Mouse (Mus musculus): Measurements from ENCODE around the gene Ptprn. TPM values are rescaled to one million over a fixed set of nuclear protein-coding genes. Genes with fewer than 3 reads are reported as not detected.

Ptprn gene
- total RNA-seq, 1 experiment from 2014 or later: 0.14 TPM

DNA sequence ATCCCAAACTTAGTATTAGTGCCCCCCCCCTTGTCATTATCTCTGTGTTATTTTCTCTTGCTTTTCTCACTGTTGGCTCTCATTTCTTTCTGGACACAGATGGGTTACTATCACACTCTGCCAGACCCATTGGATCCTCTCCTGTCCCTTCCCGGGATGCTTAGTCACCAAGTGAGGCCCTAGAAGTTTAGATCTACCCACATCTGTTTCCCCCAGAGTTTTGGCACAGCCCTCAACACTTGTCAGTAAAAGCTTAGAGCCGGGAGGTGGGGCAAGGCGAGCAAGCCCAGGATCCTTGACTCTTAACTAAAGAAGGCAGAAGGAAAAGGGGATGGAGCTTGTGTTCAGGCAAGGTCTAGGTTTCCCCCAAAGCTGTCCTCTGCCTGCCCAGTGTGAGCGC, 35.1 kb downstream of the Ptprn start:
- peak; percentile 81 for ATAC-seq (replicated peaks; ENCODE audit: low read depth, poor library complexity, severe bottlenecking)

DNA sequence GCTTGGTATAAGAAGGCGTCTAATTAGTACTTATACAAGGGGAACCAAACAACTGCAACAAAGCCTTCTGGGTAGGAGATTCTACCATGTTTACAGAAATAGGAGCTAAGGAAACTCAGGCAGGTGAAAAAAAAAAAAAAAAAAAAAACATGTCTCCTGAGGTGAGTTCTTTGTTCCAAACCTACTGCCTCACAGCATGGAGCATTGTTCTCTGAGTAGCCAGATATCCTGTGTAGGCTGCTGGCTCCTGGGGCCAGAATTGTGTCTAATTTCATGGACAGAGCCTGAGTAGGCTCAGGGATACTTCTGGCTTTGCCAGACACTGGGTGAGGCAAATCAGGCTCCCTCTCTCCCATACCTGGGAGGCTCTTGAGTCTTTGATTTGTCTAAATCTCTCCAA, 36.6 kb downstream of the Ptprn start:
- ATAC-seq (replicated peaks; ENCODE audit: low read depth, poor library complexity, severe bottlenecking): no peak

DNA sequence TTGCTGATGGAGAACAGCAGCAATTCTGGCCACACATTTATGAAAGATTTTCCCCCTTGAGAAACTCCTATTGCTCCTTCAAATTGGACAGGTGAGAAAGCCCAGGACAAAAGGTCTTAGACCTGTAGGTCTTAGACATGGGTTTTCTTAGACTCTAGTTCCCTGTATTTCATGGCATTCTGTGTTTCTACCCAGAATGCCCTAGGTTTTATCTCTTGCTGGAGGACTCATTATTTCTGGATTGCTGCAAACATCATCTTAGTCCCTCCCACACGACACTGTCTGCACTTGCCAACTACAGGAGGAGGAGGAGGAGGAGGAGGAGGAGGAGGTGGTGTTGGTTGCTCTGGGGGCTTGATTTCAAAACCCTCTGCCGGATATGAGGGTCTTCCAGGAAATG, 38.2 kb downstream of the Ptprn start:
- ATAC-seq (replicated peaks; ENCODE audit: low read depth, poor library complexity, severe bottlenecking): no peak

DNA sequence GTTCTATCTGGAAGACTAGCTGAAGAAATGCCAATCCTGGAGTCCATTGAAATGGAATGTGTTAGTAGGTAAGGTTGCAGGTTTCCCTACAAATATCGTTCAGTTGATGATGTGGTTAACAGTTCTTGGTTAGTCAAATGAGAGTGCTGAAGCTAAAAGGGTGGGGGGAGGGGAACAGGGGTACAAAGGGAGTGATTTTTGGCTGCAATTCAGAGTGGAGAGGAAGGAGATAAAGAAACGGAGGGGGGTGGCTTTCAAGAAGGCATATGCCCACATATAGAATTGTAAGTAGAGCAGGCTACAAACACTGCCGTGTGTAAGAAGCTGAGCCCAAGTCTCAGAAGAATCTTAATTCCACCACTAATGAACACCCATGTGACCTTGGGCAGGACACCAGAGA, 38.8 kb downstream of the Ptprn start:
- ATAC-seq (replicated peaks; ENCODE audit: low read depth, poor library complexity, severe bottlenecking): no peak

DNA sequence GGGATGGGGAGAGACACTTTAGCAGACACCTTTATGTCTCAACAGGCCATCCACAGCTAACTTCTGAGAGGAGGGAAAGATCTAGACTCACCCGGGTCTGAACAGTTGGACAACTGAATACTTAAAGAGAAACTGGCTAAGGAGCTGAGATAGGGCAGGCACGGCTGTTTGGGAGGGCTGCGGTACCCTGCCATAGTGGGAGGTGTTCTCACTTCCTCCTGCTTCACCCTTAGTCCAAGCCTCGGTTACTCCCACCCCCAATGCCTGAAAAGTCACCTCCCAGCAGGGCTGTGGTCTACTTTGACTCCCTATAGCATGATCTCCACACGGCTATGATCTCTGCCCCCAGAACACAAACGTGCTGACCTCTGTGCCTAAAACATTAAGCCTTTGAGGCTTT, 40.8 kb downstream of the Ptprn start:
- peak; percentile 65 for ATAC-seq (replicated peaks; ENCODE audit: low read depth, poor library complexity, severe bottlenecking)

DNA sequence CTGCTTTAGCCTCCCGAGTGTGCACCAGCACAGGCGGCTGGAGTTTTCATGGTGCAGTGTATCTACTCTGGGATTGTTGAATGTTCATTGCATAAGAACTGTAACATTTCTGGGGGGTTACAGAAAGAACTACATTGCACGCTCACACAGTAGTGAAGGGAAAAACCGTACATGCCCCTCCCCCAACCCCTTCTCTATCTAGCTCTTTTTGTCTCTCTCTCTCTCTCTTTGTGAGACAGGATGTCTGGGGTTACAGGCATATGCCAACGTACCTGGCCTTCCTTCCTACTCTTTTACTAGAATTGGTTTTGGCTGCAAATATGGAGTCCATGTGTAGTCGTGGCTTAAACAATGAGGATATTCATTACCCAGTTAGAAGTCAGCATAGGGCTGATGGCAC, 41.4 kb downstream of the Ptprn start:
- no peak for ATAC-seq (replicated peaks; ENCODE audit: low read depth, poor library complexity, severe bottlenecking)

DNA sequence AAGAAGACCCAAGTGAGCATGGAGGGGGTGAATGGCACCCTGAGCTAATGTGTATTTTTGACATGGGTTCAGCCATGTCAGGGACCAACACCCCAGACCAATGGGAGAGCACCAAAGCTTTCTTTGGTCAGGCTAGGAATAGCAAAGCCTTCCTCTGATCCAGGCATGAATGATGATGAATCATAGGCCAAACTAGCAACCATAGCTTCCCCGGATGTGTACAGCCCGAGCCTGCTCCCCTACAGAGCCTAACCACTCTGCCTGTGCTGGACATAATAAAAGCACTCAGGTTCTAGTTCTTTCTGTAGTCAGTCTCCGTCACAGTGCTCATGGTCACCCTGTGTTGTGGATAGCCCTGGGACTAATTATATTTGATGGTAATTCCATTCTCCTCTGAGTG, 42.8 kb downstream of the Ptprn start:
- ATAC-seq (replicated peaks; ENCODE audit: low read depth, poor library complexity, severe bottlenecking): no peak

DNA sequence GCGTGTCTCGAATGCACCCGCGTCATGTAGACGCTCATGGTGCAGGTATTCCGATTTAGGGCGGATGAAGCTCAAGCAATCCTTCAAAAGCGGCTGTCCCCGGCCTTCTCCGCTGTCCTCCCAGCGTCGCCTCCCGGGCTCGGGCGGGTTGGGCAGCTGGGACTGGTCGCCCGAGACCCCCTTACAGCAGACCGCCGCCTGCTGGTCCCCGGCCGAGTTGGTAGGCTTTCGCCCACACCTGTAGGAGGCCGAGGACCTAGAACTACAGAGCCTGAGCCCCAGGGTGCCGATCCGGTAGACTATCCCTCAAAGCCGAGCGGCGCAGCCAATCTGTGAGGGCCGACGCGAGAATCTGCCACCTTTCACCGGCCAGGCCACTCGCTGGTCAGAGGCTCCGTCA, 44.8 kb downstream of the Ptprn start, which contains the start of gene Tuba4a:
Tuba4a (minus strand) TSS at position 335 of the 400 bp plus-strand sequence.
- no peak for ATAC-seq (replicated peaks; ENCODE audit: low read depth, poor library complexity, severe bottlenecking)

DNA sequence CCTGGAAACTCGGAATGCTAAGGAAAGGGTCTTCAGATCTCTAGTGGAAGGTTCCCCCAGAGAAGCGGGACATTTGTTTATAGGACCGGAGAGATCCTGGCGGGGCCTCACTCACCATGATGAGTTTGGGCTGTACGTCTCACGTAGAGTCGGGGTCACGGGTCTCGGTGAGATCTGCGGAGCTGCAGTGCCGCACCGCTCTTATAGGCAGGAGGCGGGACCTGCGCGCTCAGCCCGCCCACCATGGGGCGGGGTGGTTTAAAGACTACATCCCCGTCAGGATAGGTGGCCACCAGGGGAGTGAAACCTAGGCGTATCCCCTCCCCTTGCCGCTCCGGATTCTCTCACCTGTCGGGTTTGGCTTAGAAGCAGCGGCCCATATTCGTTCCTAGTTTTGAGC, 45.2 kb downstream of the Ptprn start:
- ATAC-seq (replicated peaks; ENCODE audit: low read depth, poor library complexity, severe bottlenecking): peak; percentile 70

DNA sequence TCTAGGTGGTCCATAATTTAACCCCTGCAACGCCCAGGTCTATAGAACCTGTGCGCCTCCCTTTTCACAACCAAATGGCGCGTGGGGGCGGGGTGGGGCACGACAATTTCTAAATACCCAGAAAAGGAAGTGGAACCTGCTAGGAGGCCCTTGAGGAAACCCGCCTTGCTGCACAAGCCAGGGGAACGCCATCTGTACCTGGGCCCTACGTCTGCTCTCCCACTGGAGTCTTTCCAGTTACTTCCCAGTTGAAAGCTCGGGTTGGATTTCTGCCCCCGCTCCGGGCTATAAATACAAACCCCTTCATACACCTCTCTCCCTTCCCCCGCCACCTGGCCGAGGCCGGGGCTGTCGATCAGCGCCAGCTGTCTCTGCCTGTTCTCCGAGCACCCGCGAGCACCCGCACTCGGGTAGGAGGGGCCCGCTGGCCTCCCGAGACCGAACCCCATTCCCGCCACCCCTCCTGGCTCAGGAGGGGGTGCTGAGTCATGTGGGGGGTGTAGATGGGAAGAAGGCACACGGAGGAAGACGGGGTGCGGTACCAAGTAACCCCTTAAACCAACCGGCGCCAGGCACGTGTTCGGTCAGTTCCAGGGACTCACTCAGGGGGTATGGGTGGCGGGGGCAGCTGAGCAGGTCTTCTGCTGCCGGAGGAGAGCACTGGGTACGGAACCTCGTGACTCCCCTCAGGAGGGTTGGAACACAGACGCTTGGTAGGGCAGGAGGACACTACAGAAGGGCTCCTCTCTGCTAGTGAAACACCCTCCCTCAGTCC, 45.9 kb downstream of the Ptprn start:
- ATAC-seq (replicated peaks; ENCODE audit: low read depth, poor library complexity, severe bottlenecking): peak; percentile 24

DNA sequence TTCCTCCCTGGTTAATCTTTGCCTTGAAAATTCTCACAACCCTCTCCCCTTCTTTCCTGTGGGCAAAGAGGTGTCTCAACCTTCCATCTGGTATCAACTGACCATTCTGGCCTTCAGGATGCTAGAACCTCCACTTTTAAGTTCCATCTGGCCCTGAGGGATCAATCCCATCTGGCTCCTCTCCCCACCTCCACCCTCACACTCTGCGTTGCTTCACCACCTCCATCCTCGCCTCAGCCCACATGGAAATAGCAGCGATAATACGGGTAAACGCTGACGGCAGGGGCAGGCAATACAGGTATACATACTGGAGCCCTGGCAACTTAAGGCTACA, 46.4 kb downstream of the Ptprn start:
- no peak for ATAC-seq (replicated peaks; ENCODE audit: low read depth, poor library complexity, severe bottlenecking)

DNA sequence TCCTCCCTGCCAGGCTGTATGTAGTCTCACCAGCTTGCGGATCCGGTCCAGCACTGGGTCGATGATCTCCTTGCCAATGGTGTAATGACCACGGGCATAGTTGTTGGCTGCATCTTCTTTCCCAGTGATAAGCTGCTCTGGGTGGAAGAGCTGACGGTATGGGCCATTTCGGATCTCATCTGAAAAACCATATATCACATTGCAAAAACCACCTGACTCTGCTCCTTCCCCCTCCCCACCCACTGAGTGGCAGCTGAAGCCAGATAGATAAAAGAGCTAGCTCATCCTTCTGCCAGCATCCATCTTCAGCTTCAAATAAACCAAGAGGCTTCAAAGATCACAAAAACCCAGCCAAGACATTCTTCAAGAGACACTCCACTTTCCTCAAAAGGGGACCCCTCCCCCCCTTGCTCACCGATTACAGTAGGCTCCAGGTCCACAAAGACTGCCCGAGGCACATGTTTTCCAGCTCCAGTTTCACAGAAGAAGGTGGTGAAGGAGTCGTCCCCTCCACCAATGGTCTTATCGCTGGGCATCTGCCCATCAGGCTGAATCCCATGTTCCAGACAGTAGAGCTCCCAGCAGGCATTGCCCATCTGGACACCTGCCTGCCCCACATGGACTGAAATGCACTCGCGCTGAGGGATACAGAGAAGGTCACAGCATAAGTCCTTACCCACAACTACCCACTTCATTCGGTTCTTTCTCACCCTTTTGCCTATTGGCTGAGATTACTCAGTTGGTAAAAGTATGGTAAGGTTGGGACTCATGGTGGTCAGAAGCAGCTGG, 47.3 kb downstream of the Ptprn start:
- ATAC-seq (replicated peaks; ENCODE audit: low read depth, poor library complexity, severe bottlenecking): no peak

DNA sequence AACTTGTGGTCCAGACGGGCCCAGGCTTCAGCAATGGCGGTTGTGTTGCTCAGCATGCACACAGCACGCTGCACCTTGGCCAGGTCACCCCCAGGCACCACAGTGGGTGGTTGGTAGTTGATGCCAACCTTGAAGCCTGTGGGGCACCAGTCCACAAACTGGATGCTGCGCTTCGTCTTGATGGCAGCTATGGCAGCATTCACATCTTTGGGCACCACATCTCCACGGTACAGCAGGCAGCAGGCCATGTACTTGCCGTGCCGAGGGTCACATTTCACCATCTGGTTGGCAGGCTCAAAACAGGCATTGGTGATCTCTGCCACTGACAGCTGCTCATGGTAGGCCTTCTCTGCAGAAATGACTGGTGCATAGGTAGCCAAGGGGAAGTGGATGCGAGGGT, 48.5 kb downstream of the Ptprn start:
- ATAC-seq (replicated peaks; ENCODE audit: low read depth, poor library complexity, severe bottlenecking): no peak

DNA sequence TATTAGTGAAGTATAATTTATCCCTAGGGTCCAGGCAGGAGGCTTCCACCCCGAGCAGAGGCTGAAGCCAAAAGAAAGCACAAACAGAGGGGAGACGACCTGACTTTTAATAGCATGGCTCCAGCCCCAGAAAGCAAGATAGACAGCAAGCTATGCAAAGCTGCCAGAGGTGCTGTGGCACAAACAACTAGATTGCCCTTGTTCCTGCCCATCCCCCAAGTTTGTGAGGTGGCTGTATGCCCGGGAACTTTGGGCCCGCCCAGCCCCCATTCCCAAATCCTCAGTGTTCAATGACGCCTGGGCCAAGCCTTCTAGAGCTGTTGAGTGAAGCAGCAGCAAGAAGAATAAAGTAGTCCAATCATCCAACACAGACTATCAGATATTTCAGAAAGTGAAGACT, 49.4 kb downstream of the Ptprn start:
- ATAC-seq (replicated peaks; ENCODE audit: low read depth, poor library complexity, severe bottlenecking): no peak

DNA sequence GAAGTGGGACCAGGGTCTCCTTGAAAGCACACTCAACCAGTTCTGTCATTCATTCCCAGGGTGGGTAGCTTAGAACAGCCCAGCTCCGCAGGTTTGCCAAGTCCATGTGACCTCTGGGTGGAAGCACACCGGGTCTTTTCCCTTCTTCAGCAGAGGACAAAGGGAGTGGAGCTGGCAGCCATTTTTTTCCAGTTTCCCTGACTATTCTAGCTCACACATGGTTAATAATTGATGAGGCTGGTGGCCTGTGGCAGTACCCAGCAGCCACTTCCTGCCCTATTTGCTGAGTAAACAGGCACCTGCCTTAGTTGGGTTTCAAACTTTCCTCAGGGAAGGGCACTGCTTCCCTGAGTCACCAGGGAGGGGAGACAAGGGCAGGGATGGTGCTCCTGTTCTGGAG, 49.9 kb downstream of the Ptprn start:
- no peak for ATAC-seq (replicated peaks; ENCODE audit: low read depth, poor library complexity, severe bottlenecking)

DNA sequence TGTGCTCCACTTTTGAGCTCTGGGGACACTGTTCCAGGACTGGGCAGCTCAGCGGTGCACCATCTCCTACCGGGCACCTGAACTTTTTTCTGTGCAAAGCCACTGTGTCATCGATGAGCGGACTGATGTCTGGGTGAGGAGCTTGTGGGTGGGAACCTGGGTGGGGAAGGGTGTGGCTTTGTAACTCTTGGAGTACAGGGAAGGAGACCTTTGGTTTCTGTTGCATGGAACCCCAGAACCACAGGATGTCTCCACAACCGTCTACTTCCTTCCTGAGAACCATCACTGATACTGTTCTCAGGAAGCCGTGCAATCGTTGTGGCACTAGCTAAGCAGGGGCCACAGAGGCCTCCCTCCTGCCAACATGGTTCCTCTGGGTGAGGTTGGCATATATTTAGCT, 51.2 kb downstream of the Ptprn start:
- ATAC-seq (replicated peaks; ENCODE audit: low read depth, poor library complexity, severe bottlenecking): peak; percentile 69

DNA sequence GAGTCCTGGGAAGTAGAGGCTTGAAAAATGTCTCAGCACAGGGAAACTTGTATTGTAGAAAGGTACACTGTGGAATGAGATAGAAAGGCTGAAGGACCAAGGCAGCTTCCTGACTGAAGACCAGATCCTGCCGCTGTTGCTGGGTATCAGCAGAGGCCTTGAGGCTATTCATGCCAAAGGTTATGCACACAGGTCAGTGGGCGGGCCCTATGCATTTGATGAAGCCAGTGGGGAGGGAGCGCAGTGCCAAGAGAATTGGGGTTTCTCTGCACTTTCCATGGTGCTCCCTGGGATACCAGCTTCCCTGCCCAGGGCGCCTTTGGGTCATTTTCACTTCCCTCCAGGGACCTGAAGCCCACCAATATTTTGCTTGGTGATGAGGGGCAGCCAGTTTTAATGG, 51.8 kb downstream of the Ptprn start:
- ATAC-seq (replicated peaks; ENCODE audit: low read depth, poor library complexity, severe bottlenecking): no peak

DNA sequence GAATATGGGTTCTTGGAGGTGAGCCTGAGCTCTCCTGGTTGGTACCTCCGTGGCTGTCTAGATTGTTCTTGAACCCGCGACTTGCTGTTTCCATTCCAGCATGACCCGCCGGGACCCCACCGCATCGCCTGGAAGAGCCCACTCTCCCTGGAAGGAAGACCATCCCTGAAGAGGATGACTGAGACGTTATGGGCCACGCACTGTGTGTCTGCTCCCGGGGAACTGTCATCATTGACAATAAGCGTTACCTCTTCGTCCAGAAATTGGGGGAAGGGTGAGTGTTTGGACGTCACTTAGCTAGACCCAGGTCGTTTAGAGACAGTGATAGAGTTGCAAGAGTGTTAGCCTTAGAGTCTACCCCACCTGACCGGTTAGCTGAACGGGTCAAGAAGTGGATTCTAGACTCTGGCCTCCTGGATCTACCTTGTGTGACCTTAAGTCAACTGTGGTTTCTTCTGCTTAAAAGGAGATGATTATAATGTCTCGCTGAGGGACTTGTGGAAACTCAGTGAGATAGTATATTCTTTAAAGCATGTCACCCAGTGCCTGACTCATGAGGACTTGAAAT, 53.1 kb downstream of the Ptprn start:
- ATAC-seq (replicated peaks; ENCODE audit: low read depth, poor library complexity, severe bottlenecking): no peak

DNA sequence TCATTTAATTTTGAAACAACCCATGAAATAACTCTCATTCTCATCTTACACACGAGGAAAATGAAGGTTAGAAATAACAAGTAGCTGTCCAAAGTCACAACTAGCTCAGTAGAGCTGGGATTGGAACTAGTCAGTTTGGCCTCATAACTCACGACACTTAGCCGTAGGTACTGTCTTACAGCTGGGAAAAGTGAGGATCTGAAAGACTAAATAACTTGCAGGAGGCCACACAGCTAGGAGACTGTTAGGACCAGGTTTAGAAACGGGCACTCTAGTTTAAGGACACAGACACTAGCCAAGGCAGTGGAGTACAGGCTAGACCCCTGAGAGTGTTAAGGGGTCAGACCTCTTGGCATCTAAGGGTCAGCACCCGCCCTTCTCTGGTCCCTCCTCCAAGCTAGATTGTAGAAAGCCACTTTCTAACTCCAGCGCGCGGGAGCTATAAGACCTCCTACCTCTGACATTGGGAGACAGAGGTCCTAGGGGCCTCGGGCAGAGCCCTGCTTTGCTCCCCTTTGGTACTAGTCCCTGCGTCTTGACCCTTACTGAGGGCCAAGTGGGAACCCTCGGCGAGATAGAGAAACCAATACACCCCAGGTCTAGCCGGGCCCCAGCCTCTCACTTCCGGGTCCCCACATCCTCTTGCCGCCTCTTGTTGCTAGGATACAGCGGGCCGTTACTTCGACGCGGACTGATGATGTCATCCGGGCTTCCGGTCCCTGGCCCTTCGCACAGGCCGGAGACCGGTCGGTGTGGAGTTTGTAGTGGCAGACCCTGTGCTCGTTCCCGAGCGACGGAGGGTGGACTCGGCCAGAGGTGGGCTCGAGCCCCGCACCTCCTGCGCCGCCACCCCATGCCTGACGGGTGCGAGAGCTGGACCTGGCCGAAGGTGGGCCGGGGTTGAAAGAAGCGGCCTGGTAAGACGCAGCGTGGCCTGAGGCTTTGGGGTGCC, 53.9 kb downstream of the Ptprn start, which contains the start of the genes Glb1l and Stk16:
Glb1l (minus strand) TSS at position 678 of the 952 bp plus-strand sequence.
Stk16 (plus strand) TSS at position 703 of the 952 bp plus-strand sequence.
- ATAC-seq (replicated peaks; ENCODE audit: low read depth, poor library complexity, severe bottlenecking): peak; percentile 67

Data from common myeloid progenitor, adult 5-6 weeks (primary cell).